In genomic region chr7:100493117-100493483, GRCm38 (mm10) we compare ENCODE assay signal across 8 mouse cellular contexts. TPM values are rescaled to one million over a fixed set of nuclear protein-coding genes. Genes with fewer than 3 reads are reported as not detected.
DNase-seq lines count a peak whose midpoint lies in the region; ATAC-seq and TF ChIP-seq lines count a peak whose summit lies in the region.

TSS of gene Ucp2 (plus strand) at chr7:100493337.

- no peaks in the 10 kb centered on the region for H3K9me3 ChIP-seq in ES-Bruce4 (replicated peaks; ENCODE audit: control insufficient read depth, insufficient read depth, low read length, poor library complexity, severe bottlenecking)
- H3K9me3 ChIP-seq in hindbrain, embryonic 11.5 days (ENCODE audit: control insufficient read depth, low read length), result no peaks in the 10 kb centered on the region
- H3K9me3 ChIP-seq in lung, embryonic 16.5 days (ENCODE audit: control insufficient read depth, low read length), result no peaks in the 10 kb centered on the region

- H3K4me3 ChIP-seq in ES-Bruce4 (ENCODE audit: low read depth, low read length), result peak within 1 kb of the TSS; percentile 81
- H3K4me3 ChIP-seq in hindbrain, embryonic 11.5 days (ENCODE audit: low read depth, low read length), result peak within 1 kb of the TSS; percentile 40
- peak within 1 kb of the TSS; percentile 61 for H3K4me3 ChIP-seq in lung, embryonic 16.5 days (ENCODE audit: low read length)
- peak within 1 kb of the TSS; percentile 36 for H3K4me3 ChIP-seq in olfactory bulb, adult 2 months (ENCODE audit: insufficient read depth, low read depth, low read length)

- H3K36me3 ChIP-seq in ES-Bruce4 (ENCODE audit: control insufficient read depth, insufficient read depth, low read length, poor library complexity, severe bottlenecking), result peaks cover 3% of the 10 kb centered on the region; the same call in 1 of the 2 replicates
- H3K36me3 ChIP-seq in hindbrain, embryonic 11.5 days (ENCODE audit: control insufficient read depth, insufficient read depth, low read length), result no peaks in the 10 kb centered on the region
- peaks cover 6% of the 10 kb centered on the region; the same call in 1 of the 2 replicates for H3K36me3 ChIP-seq in lung, embryonic 16.5 days (ENCODE audit: control insufficient read depth, insufficient read depth, low read length)

- WGBS in hindbrain, embryonic 11.5 days, result under 1% methylated on average over 27 of the region's 27 CpGs
- WGBS in lung, embryonic 16.5 days, result under 1% methylated on average over 27 of the region's 27 CpGs
- WGBS in olfactory bulb, adult 2 months, result 2% methylated on average over 27 of the region's 27 CpGs

- no peaks in the 10 kb centered on the region for H3K27me3 ChIP-seq in ES-Bruce4 (ENCODE audit: control insufficient read depth, insufficient read depth, low read length, poor library complexity, severe bottlenecking)
- peaks cover 4% of the 10 kb centered on the region; the same call in 1 of the 2 replicates for H3K27me3 ChIP-seq in hindbrain, embryonic 11.5 days (ENCODE audit: control insufficient read depth, insufficient read depth, low read length)
- no peaks in the 10 kb centered on the region for H3K27me3 ChIP-seq in lung, embryonic 16.5 days (ENCODE audit: control insufficient read depth, insufficient read depth, low read depth, low read length)

- peak within 1 kb of the TSS; percentile 28 for H3K27ac ChIP-seq in ES-Bruce4 (ENCODE audit: insufficient read depth, low read length)
- H3K27ac ChIP-seq in hindbrain, embryonic 11.5 days (ENCODE audit: low read depth, low read length), result peak within 1 kb of the TSS; percentile 17; the same call in 1 of the 2 replicates
- H3K27ac ChIP-seq in lung, embryonic 16.5 days (ENCODE audit: low read length), result peak within 1 kb of the TSS; percentile 90
- H3K27ac ChIP-seq in olfactory bulb, adult 2 months (ENCODE audit: insufficient read depth, low read depth, low read length), result peak within 1 kb of the TSS; percentile 4; the same call in 1 of the 2 replicates

- ATAC-seq in hindbrain, embryonic 11.5 days (ENCODE audit: low FRiP score), result peak; percentile 78
- ATAC-seq in lung, embryonic 16.5 days (ENCODE audit: low read depth), result peak; percentile 82

- no peak; the same call in 1 of the 2 replicates for TF ChIP-seq EP300 in ES-Bruce4 (IDR thresholded peaks at IDR 0.05; ENCODE audit: insufficient read depth, low read depth, low read length)

- peak within 1 kb of the TSS; percentile 27 for H3K9ac ChIP-seq in ES-Bruce4 (ENCODE audit: low read depth, poor library complexity, severe bottlenecking)
- peak within 1 kb of the TSS; percentile 50; the same call in 1 of the 2 replicates for H3K9ac ChIP-seq in hindbrain, embryonic 11.5 days (ENCODE audit: low read depth, low read length)
- H3K9ac ChIP-seq in lung, embryonic 16.5 days (ENCODE audit: low read length), result peak within 1 kb of the TSS; percentile 69

- peak; percentile 95 for TF ChIP-seq POLR2A in ES-Bruce4 (IDR thresholded peaks at IDR 0.05; ENCODE audit: insufficient read depth, low read length)
- no peak for TF ChIP-seq POLR2A in olfactory bulb, adult 2 months (IDR thresholded peaks at IDR 0.05; ENCODE audit: insufficient read depth, low read depth, low read length)

- peaks cover 2% of the 10 kb centered on the region for H3K4me1 ChIP-seq in ES-Bruce4 (ENCODE audit: control insufficient read depth, insufficient read depth, low read length)
- H3K4me1 ChIP-seq in hindbrain, embryonic 11.5 days (replicated peaks; ENCODE audit: control insufficient read depth, insufficient read depth, low read length), result peaks cover 8% of the 10 kb centered on the region; the same call in 1 of the 2 replicates
- H3K4me1 ChIP-seq in lung, embryonic 16.5 days (replicated peaks; ENCODE audit: control insufficient read depth, insufficient read depth, low read length), result peaks cover 30% of the 10 kb centered on the region
- H3K4me1 ChIP-seq in olfactory bulb, adult 2 months (ENCODE audit: control insufficient read depth, insufficient read depth, low read length), result peaks cover 26% of the 10 kb centered on the region

- H3K4me2 ChIP-seq in hindbrain, embryonic 11.5 days (replicated peaks; ENCODE audit: low read depth, low read length), result peak within 1 kb of the TSS; percentile 73
- peak within 1 kb of the TSS; percentile 89 for H3K4me2 ChIP-seq in lung, embryonic 16.5 days (ENCODE audit: low read depth, low read length)

- peak; percentile 47 for DNase-seq in brain, adult 2 months (ENCODE audit: low read depth, low spot score)
- DNase-seq in forelimb bud, embryonic 11.5 days (ENCODE audit: low read depth, low spot score), result peak; percentile 66
- peak; percentile 84 for DNase-seq in hindbrain, embryonic 11.5 days (ENCODE audit: low spot score)
- DNase-seq in layer of hippocampus, adult 9-11 months, result peak; percentile 82
- peak; percentile 94 to 98 for DNase-seq in thymus, postnatal 10 days (ENCODE audit: low spot score in 2 of 2)

- no peak for TF ChIP-seq CTCF in ES-Bruce4 (IDR thresholded peaks at IDR 0.05; ENCODE audit: low read depth, low read length)
- no peak for TF ChIP-seq CTCF in olfactory bulb, adult 2 months (IDR thresholded peaks at IDR 0.05; ENCODE audit: insufficient read depth, low read depth, low read length)

RNA-seq across cellular contexts. Expression of gene Ucp2, which starts in this region (rescaled TPM):
- polyA plus RNA-seq in ES-Bruce4 (2011; ENCODE audit: insufficient read depth, insufficient read length, low read depth, missing spikeins), result 162 and 171 TPM in 2 replicates
- polyA plus RNA-seq in hindbrain, embryonic 11.5 days (2014; fragmentation: Nextera tagmentation; extraction: Ambion mirVana), result 97.7 and 99.6 TPM in 2 replicates
- polyA plus RNA-seq in lung, embryonic 16.5 days (2015; fragmentation: Nextera tagmentation; extraction: Ambion mirVana), result 306 and 325 TPM in 2 replicates
- polyA plus RNA-seq in olfactory bulb, adult 2 months (2012; ENCODE audit: insufficient read depth, insufficient read length, low replicate concordance, missing spikeins), result 487 TPM in 1 of 2 replicates, not detected in the other

Comparison
In these comparisons a context has a peak if more than half of its experiments do, and no peak if none do; other contexts are left out.
1. Peak in every context shown above with its lines: DNase-seq, ATAC-seq, H3K4me3 ChIP-seq and H3K27ac ChIP-seq.
2. H3K27ac ChIP-seq: peak in every context shown above with its lines; median percentile 90 in lung, embryonic 16.5 days; 28 in ES-Bruce4; 17 in hindbrain, embryonic 11.5 days; 4 in olfactory bulb, adult 2 months.